Mouse (Mus musculus) adrenal gland, adult 8-10 months (tissue): ENCODE data around the gene Pole4. TPM values are rescaled to one million over a fixed set of nuclear protein-coding genes. Genes with fewer than 3 reads are reported as not detected.

Experiments used
- DNase-seq: peaks from one replicate; pipeline ENCODE4 v3.0.0; 2022
- total RNA-seq, 4 experiments: library from RNA; stranded (reverse); gene quantifications; 2 replicates each; pipeline ENCODE4 v1.2.4; 2022

Pole4 gene
- total RNA-seq: 10 to 100 TPM; 27.4 to 40.4 (median 32.5) TPM

GRCm38 (mm10) chr6:82705221-82705620 lies at the start of gene Pole4:
TSS of gene Pole4 (minus strand) at chr6:82705365.
- DNase-seq: no peak

- no peak for DNase-seq
Measured at GRCm38 (mm10) chr6:82754769-82755168, 49.6 kb upstream of the Pole4 start.

GRCm38 (mm10) chr6:82753638-82754361 lies 48.6 kb upstream of the Pole4 start:
- DNase-seq: no peak

GRCm38 (mm10) chr6:82753061-82753460 lies 47.9 kb upstream of the Pole4 start:
- DNase-seq: no peak

GRCm38 (mm10) chr6:82751791-82752190 lies 46.6 kb upstream of the Pole4 start:
- no peak for DNase-seq

- peak; percentile 80 for DNase-seq
Measured at GRCm38 (mm10) chr6:82751031-82751430, 45.9 kb upstream of the Pole4 start.

GRCm38 (mm10) chr6:82750063-82750462 lies 44.9 kb upstream of the Pole4 start:
- DNase-seq: no peak

- peak; percentile 45 for DNase-seq
Measured at GRCm38 (mm10) chr6:82748106-82748672, 43.0 kb upstream of the Pole4 start.

GRCm38 (mm10) chr6:82747085-82747484 lies 41.9 kb upstream of the Pole4 start:
- no peak for DNase-seq

GRCm38 (mm10) chr6:82744553-82744952 lies 39.4 kb upstream of the Pole4 start:
- no peak for DNase-seq

GRCm38 (mm10) chr6:82741518-82741880 lies 36.3 kb upstream of the Pole4 start:
- DNase-seq: no peak

- DNase-seq: peak; percentile 80
Measured at GRCm38 (mm10) chr6:82740868-82741517, 35.8 kb upstream of the Pole4 start.

- no peak for DNase-seq
Measured at GRCm38 (mm10) chr6:82740269-82740668, 35.1 kb upstream of the Pole4 start.

GRCm38 (mm10) chr6:82737634-82738540 lies 32.7 kb upstream of the Pole4 start:
- DNase-seq: no peak

GRCm38 (mm10) chr6:82736626-82737600 lies 31.7 kb upstream of the Pole4 start:
- DNase-seq: no peak

- DNase-seq: no peak
Measured at GRCm38 (mm10) chr6:82735347-82735746, 30.2 kb upstream of the Pole4 start.

- DNase-seq: no peak
Measured at GRCm38 (mm10) chr6:82728635-82729034, 23.5 kb upstream of the Pole4 start.

- no peak for DNase-seq
Measured at GRCm38 (mm10) chr6:82727206-82727605, 22.0 kb upstream of the Pole4 start.

GRCm38 (mm10) chr6:82723321-82723720 lies 18.2 kb upstream of the Pole4 start:
- DNase-seq: no peak

- DNase-seq: no peak
Measured at GRCm38 (mm10) chr6:82716126-82716525, 11.0 kb upstream of the Pole4 start.

GRCm38 (mm10) chr6:82715653-82716052 lies 10.5 kb upstream of the Pole4 start:
- no peak for DNase-seq

GRCm38 (mm10) chr6:82715253-82715652 lies 10.1 kb upstream of the Pole4 start:
- no peak for DNase-seq
